Mouse (Mus musculus) heart, adult 2 months (tissue): ENCODE results near the gene Il5ra. TPM values are rescaled to one million over a fixed set of nuclear protein-coding genes. Genes with fewer than 3 reads are reported as not detected.

ENCODE experiments used
- DNase-seq, 2 experiments: peaks; one replicate each; pipeline ENCODE4 v3.0.0; 2021
- H3K27ac ChIP-seq: fragments of 200-600 bp; 2 replicates; pipeline ENCODE4 v1.8.1; 2022
- H3K27me3 ChIP-seq: fragments of 200-500 bp; 2 replicates; pipeline ENCODE4 v1.6.1; 2012; ENCODE audit warnings: mild to moderate bottlenecking, low read length, inconsistent platforms, mixed read lengths; ENCODE audit not compliant: control insufficient read depth, insufficient read depth
- H3K36me3 ChIP-seq: fragments of 200-500 bp; 2 replicates; pipeline ENCODE4 v1.6.1; 2012; ENCODE audit warnings: low read length, inconsistent platforms; ENCODE audit not compliant: control insufficient read depth, insufficient read depth
- H3K4me1 ChIP-seq: fragments of 200-500 bp; 2 replicates; pipeline ENCODE4 v1.6.1; 2011; ENCODE audit warnings: low read length; ENCODE audit not compliant: control insufficient read depth, insufficient read depth
- H3K4me3 ChIP-seq: fragments of 200-600 bp; 2 replicates; pipeline ENCODE4 v1.8.1; 2022
- H3K79me2 ChIP-seq: fragments of 200-500 bp; replicated peaks from 2 replicates; pipeline ENCODE4 v1.6.1; 2012; ENCODE audit warnings: mild to moderate bottlenecking, inconsistent platforms, low read length, moderate library complexity, mixed read lengths; ENCODE audit not compliant: control insufficient read depth, insufficient read depth
- H3K9ac ChIP-seq: fragments of 200-500 bp; 2 replicates; pipeline ENCODE4 v1.6.1; 2012; ENCODE audit warnings: low read depth, mild to moderate bottlenecking, control low read depth, inconsistent platforms, low read length, mixed read lengths
- CTCF ChIP-seq: fragments of 200-600 bp; IDR thresholded peaks from 2 replicates; pipeline ENCODE4 v1.8.1; 2022; ENCODE audit warnings: antibody characterized with exemption, mild to moderate bottlenecking, moderate library complexity
- EP300 ChIP-seq: fragments of 200-500 bp; IDR thresholded peaks from 2 replicates; pipeline ENCODE4 v1.6.1; 2011; ENCODE audit warnings: low read depth, low read length, control low read depth; ENCODE audit not compliant: insufficient read depth
- POLR2A ChIP-seq: fragments of 200-500 bp; IDR thresholded peaks from 2 replicates; pipeline ENCODE4 v1.6.1; 2011; ENCODE audit warnings: mild to moderate bottlenecking, low read depth, low read length, control low read depth; ENCODE audit not compliant: insufficient read depth
- WGBS: fragments of 180-500 bp; shearing (Covaris S2); methylation state at CpG from one replicate; pipeline ENCODE4 v1.1.7; 2018; 5-methylcytosine and 5-hydroxymethylcytosine counted together
- intact Hi-C: fragments of 180-260 bp; cut with DNase I; formaldehyde crosslinking; loops from one replicate; pipeline ENCODE4 v1.15.1; 2025
- polyA plus RNA-seq: library from polyadenylated mRNA; depleted of rRNA; stranded (reverse); fragments of >200 nt; gene quantifications from 2 replicates; pipeline ENCODE4 v1.2.3, GENCODE M21; 2012
- total RNA-seq, 2 experiments: library from RNA; stranded (reverse); gene quantifications; 2 replicates each; pipeline ENCODE4 v1.2.3; 2021

Gene Il5ra
- total and polyA plus RNA-seq, 3 experiments, result 0.06 to 0.30 TPM; not detected in 1

GRCm38 (mm10) chr6:106787138-106787537 lies 38.3 kb upstream of the Il5ra start:
- no peak for TF ChIP-seq EP300
- no peak for TF ChIP-seq POLR2A
- TF ChIP-seq CTCF, result no peak
- intact Hi-C loops, result no loop called here
- peaks cover 6% of the 10 kb centered on the region for H3K36me3 ChIP-seq
- no peak overlapping the region for H3K4me3 ChIP-seq
- WGBS, result 73% methylated on average over 3 of the region's 3 CpGs
- no peak overlapping the region for H3K27ac ChIP-seq
- H3K4me1 ChIP-seq, result no peaks in the 10 kb centered on the region
- H3K9ac ChIP-seq, result no peak overlapping the region
- no peaks in the 10 kb centered on the region for H3K79me2 ChIP-seq
- no peaks in the 10 kb centered on the region for H3K27me3 ChIP-seq
- DNase-seq, result no peak

GRCm38 (mm10) chr6:106770046-106770445 lies 21.2 kb upstream of the Il5ra start:
- H3K9ac ChIP-seq, result peak overlapping the region; percentile 78; the same call in 1 of the 2 replicates
- H3K4me1 ChIP-seq, result peaks cover 5% of the 10 kb centered on the region
- H3K27ac ChIP-seq, result no peak overlapping the region
- TF ChIP-seq EP300, result no peak
- no peak for TF ChIP-seq POLR2A
- no peak for TF ChIP-seq CTCF
- 23% methylated on average over 4 of the region's 4 CpGs for WGBS
- DNase-seq, result no peak
- peaks cover 2% of the 10 kb centered on the region; the same call in 1 of the 2 replicates for H3K79me2 ChIP-seq
- H3K4me3 ChIP-seq, result peak overlapping the region; percentile 77
- intact Hi-C loops, result no loop called here
- H3K27me3 ChIP-seq, result no peaks in the 10 kb centered on the region
- H3K36me3 ChIP-seq, result peaks cover 4% of the 10 kb centered on the region

DNA sequence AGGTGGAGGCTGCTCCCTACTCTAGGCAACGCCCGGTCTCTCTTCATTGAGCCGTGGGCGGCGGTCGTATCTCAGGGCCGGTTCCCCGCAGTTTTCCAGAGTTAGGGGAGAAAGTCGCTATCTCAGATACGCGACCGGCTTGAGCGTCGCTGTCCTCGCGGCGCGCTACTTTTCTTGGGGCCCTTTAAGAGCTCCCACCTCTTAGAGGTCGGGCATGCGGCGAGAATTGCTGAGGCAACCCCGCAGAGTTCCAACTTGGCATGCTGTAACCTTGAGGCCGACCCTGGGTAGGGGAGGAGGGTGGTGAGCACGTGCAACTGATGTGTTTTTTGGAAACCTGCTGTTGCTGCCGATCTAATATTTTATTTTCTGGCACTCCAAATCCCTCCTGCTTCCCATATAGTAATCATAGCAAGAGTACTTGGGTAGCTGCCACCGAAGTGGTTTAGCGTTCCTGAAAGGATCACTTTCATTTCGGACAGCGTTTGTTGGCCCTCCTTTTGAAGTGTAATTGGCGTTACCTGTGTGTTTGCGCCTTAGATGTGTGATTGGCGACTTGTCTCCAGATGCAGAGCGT lies 20.5 kb upstream of the Il5ra start:
- intact Hi-C loops, result loop anchor here (1.0 kb wide), 1 partner anchor 31 kb away; the partner anchor contains the start of gene Crbn
- WGBS, result under 1% methylated on average over 33 of the region's 33 CpGs
- no peaks in the 10 kb centered on the region for H3K27me3 ChIP-seq

GRCm38 (mm10) chr6:106768640-106769289 lies 19.9 kb upstream of the Il5ra start, which contains the start of gene Trnt1:
Gene Trnt1 (plus strand): TSS chr6:106769120.
- no peaks in the 10 kb centered on the region for H3K27me3 ChIP-seq
- 7% methylated on average over 35 of the region's 35 CpGs for WGBS
- H3K27ac ChIP-seq, result peak within 1 kb of the TSS; percentile 86
- H3K36me3 ChIP-seq, result peaks cover 4% of the 10 kb centered on the region
- H3K9ac ChIP-seq, result peak within 1 kb of the TSS; percentile 78
- H3K4me1 ChIP-seq, result peaks cover 5% of the 10 kb centered on the region
- H3K4me3 ChIP-seq, result peak within 1 kb of the TSS; percentile 77
- peak; percentile 86 for TF ChIP-seq POLR2A
- peak; percentile 63; the same call in 1 of the 2 replicates for TF ChIP-seq EP300
- no peak for TF ChIP-seq CTCF
- peaks cover 2% of the 10 kb centered on the region; the same call in 1 of the 2 replicates for H3K79me2 ChIP-seq
- intact Hi-C loops, result loop anchor here (1.0 kb wide), 1 partner anchor 32 kb away; the partner anchor contains the start of gene Crbn
- peak; percentile 98 for DNase-seq

More for the DNA sequence above, 20.5 kb upstream of the Il5ra start:
- no peak for TF ChIP-seq EP300
- TF ChIP-seq POLR2A, result no peak
- TF ChIP-seq CTCF, result no peak
- H3K4me3 ChIP-seq, result peak overlapping the region; percentile 77
- peak overlapping the region; percentile 78 for H3K9ac ChIP-seq
- H3K36me3 ChIP-seq, result peaks cover 4% of the 10 kb centered on the region
- peaks cover 2% of the 10 kb centered on the region; the same call in 1 of the 2 replicates for H3K79me2 ChIP-seq
- DNase-seq, result no peak
- peaks cover 5% of the 10 kb centered on the region for H3K4me1 ChIP-seq
- H3K27ac ChIP-seq, result peak overlapping the region; percentile 62

GRCm38 (mm10) chr6:106766774-106767173 lies 17.9 kb upstream of the Il5ra start:
- peaks cover 2% of the 10 kb centered on the region; the same call in 1 of the 2 replicates for H3K79me2 ChIP-seq
- WGBS, result 69% methylated on average over 4 of the region's 4 CpGs
- H3K36me3 ChIP-seq, result peaks cover 4% of the 10 kb centered on the region
- TF ChIP-seq POLR2A (no peak), CTCF (no peak), EP300 (no peak)
- H3K27ac ChIP-seq, result no peak overlapping the region
- no peaks in the 10 kb centered on the region for H3K27me3 ChIP-seq
- intact Hi-C loops, result no loop called here
- H3K4me3 ChIP-seq, result no peak overlapping the region
- DNase-seq, result no peak
- H3K4me1 ChIP-seq, result peaks cover 5% of the 10 kb centered on the region
- H3K9ac ChIP-seq, result no peak overlapping the region

GRCm38 (mm10) chr6:106765892-106766291 lies 17.1 kb upstream of the Il5ra start:
- Histone ChIP-seq H3K27me3 (no peaks in the 10 kb centered on the region), H3K4me1 (peaks cover 5% of the 10 kb centered on the region), H3K27ac (no peak overlapping the region), H3K79me2 (no peaks in the 10 kb centered on the region), H3K9ac (no peak overlapping the region), H3K4me3 (no peak overlapping the region), H3K36me3 (peaks cover 4% of the 10 kb centered on the region)
- WGBS, result 44% methylated on average over 1 of the region's 1 CpGs
- DNase-seq, result no peak
- TF ChIP-seq POLR2A (no peak), CTCF (no peak), EP300 (no peak)
- intact Hi-C loops, result no loop called here
